Mouse (Mus musculus) retina, embryonic 14.5 days (tissue): Measurements from ENCODE around the gene Pex19.

Source experiments
- DNase-seq: peaks from one replicate; pipeline ENCODE4 v3.0.0-alpha.2; 2015; ENCODE audit warnings: low spot score

The Pex19 gene

DNA sequence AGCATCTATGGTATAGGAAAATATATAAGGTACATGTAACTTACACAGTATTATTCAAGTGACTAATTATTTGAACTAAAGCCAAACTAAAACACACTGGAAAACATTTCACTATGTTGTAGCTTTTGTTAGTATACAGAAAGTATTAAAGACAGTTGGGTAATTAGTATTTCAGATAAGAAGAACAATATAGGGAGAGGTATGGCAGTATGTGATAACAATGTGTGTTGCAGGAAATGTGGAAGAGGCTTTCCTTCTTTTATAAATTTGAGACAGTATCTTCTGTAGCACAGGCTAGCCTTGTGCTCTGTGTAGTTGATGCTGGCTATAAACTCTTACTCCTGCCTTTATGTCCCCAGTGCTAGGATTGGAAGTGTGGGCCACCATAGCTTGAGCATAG is 57.4 kb downstream of the Pex19 start:
- no peak for DNase-seq
